9 mouse cellular contexts compared by ENCODE assay signal in the genomic region with DNA sequence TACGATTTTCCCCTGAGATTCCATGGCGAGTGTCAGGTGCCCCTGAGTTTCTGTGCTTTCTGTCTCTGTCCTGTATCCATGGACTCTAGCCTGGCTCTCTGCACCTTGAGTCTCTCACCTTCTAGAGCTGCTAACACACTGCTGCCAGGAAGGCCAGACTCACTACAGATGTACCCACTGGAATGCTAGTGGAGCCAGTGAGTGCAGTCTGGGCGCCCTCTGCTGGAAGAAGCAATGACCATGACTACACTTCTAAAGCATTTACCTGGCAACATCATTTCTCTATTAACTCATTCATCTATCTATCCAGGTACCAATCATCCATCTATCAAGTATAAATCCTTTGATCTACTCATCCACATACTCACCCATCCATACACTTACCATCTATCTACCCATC. TPM values are rescaled to one million over a fixed set of nuclear protein-coding genes. Genes with fewer than 3 reads are reported as not detected.
DNase-seq lines count a peak whose midpoint lies in the region; TF ChIP-seq lines count a peak whose summit lies in the region.
"Had no signal": no experiment of that assay in that cellular context is flagged by ENCODE, and none has a peak within 500 bp of the region (broad histone marks: within the 10 kb centered on the region; RNA-seq: fewer than 3 reads in every experiment).

No protein-coding gene starts in this region.

- no peak overlapping the region for H3K27ac ChIP-seq in ES-Bruce4 (ENCODE audit: insufficient read depth, low read length)

- no peak overlapping the region for H3K9ac ChIP-seq in ES-Bruce4 (ENCODE audit: low read depth, poor library complexity, severe bottlenecking)

- no peak for TF ChIP-seq POLR2A in ES-Bruce4 (IDR thresholded peaks at IDR 0.05; ENCODE audit: insufficient read depth, low read length)
- TF ChIP-seq POLR2A in brain, embryonic 14.5 days (IDR thresholded peaks at IDR 0.05; ENCODE audit: borderline replicate concordance, extremely low read depth, insufficient read depth, insufficient read length, poor library complexity, severe bottlenecking) = no peak
- no peak for TF ChIP-seq POLR2A in lung, adult 2 months (IDR thresholded peaks at IDR 0.05; ENCODE audit: borderline replicate concordance, extremely low read depth, low read depth, low read length)

- no peaks in the 10 kb centered on the region for H3K4me1 ChIP-seq in ES-Bruce4 (ENCODE audit: control insufficient read depth, insufficient read depth, low read length)
- no peaks in the 10 kb centered on the region for H3K4me1 ChIP-seq in lung, adult 2 months (ENCODE audit: control insufficient read depth, insufficient read depth, low read length)

- H3K9me3 ChIP-seq in ES-Bruce4 (replicated peaks; ENCODE audit: control insufficient read depth, insufficient read depth, low read length, poor library complexity, severe bottlenecking) = no peaks in the 10 kb centered on the region

- no peak overlapping the region for H3K4me3 ChIP-seq in ES-Bruce4 (ENCODE audit: low read depth, low read length)
- no peak overlapping the region for H3K4me3 ChIP-seq in lung, adult 2 months (replicated peaks; ENCODE audit: extremely low read depth, low read depth, low read length)
- H3K4me3 ChIP-seq: myocyte had no signal

- peak; percentile 91 for TF ChIP-seq CTCF in ES-Bruce4 (IDR thresholded peaks at IDR 0.05; ENCODE audit: low read depth, low read length)
- TF ChIP-seq CTCF in brain, embryonic 14.5 days (IDR thresholded peaks at IDR 0.05; ENCODE audit: borderline replicate concordance, extremely low read depth, insufficient read depth, insufficient read length) = peak; percentile 78; the same call in 1 of the 2 replicates
- peak; percentile 88 for TF ChIP-seq CTCF in lung, adult 2 months (IDR thresholded peaks at IDR 0.05; ENCODE audit: insufficient read depth, low read length)

- TF ChIP-seq EP300 in ES-Bruce4 (IDR thresholded peaks at IDR 0.05; ENCODE audit: insufficient read depth, low read depth, low read length) = 0 out of 2 replicates have a peak, but pooled peaks have one; percentile 43

- no peaks in the 10 kb centered on the region for H3K36me3 ChIP-seq in ES-Bruce4 (ENCODE audit: control insufficient read depth, insufficient read depth, low read length, poor library complexity, severe bottlenecking)

- DNase-seq in brain, embryonic 14.5 days (ENCODE audit: low read depth) = peak; percentile 81
- DNase-seq in fibroblast of lung, adult 2 months (ENCODE audit: low read depth) = peak; percentile 48
- peak; percentile 74 to 81 for DNase-seq in heart, postnatal 14 days
- peak; percentile 74 to 88 for DNase-seq in kidney, postnatal 36 days
- peak; percentile 59 for DNase-seq in lung, adult 2 months
- peak; percentile 77 for DNase-seq in retina, postnatal 1 day
- DNase-seq in urinary bladder, postnatal 36 days (ENCODE audit: low spot score in 2 of 2) = peak; percentile 63 to 69

- H3K27me3 ChIP-seq in ES-Bruce4 (ENCODE audit: control insufficient read depth, insufficient read depth, low read length, poor library complexity, severe bottlenecking) = no peaks in the 10 kb centered on the region

- intact Hi-C loops in heart, postnatal 14 days (cut with DNase I) = loop anchor here (1.0 to 5.0 kb wide), 2 partner anchors 81 to 143 kb away; no protein-coding TSS in a partner anchor

- 52% methylated on average over 3 of the region's 3 CpGs for WGBS in lung, adult 2 months

RNA-seq across cellular contexts. Expression of a gene that starts 9.4 kb away (rescaled TPM):
- not detected in 2 replicates for polyA plus RNA-seq in ES-Bruce4 (2011; ENCODE audit: insufficient read depth, insufficient read length, low read depth, missing spikeins)
- polyA plus RNA-seq in brain, embryonic 14.5 days (2012; rRNA removed) = 0.11 TPM in 1 of 2 replicates, not detected in the other
- under 1 TPM in 1 of 2 experiments, not detected in 1; 0.17 TPM for total RNA-seq in heart, postnatal 14 days (2021)
- polyA plus RNA-seq in lung, adult 2 months (2012; rRNA removed) = 0.04 TPM in 1 of 2 replicates, not detected in the other
- polyA plus RNA-seq: myocyte had no signal

RNA-seq across cellular contexts. Expression of a gene that starts 58.3 kb away (rescaled TPM):
- polyA plus RNA-seq in ES-Bruce4 (2011; ENCODE audit: insufficient read depth, insufficient read length, low read depth, missing spikeins) = 4.9 and 5.9 TPM in 2 replicates
- polyA plus RNA-seq in brain, embryonic 14.5 days (2012; rRNA removed) = 3.8 and 6.7 TPM in 2 replicates
- 10 to 100 TPM; 11.9 to 15.4 TPM for total RNA-seq in heart, postnatal 14 days (2021)
- 38.4 and 49.3 TPM in 2 replicates for polyA plus RNA-seq in lung, adult 2 months (2012; rRNA removed)
